Mouse (Mus musculus) heart, embryonic 14.5 days (tissue): ENCODE measurements at regions not wholly inside any gene's neighbourhood (a gene's known extent, or its start where the extent isn't known, plus 50 kb on each side); places are given as distances from the start of the nearest gene placed in this dataset.

ENCODE experiments used
- ATAC-seq: fragments of 200-750 bp; cut with Nextera tagmentation; 2 replicates; pipeline ENCODE4 v1.8.0; 2017; ENCODE audit warnings: low read depth, moderate TSS enrichment; ENCODE audit not compliant: insufficient number of reproducible peaks, insufficient read depth, low FRiP score
- H3K27ac ChIP-seq, 2 experiments: fragments of 200-500 bp in 1 of 2; fragments of 300-500 bp in 1 of 2; sonication (generic) in 1 of 2; replicated peaks in 1 of 2; 2 replicates each; pipeline ENCODE4 v1.5.1; 2012 to 2014; ENCODE audit warnings: low read depth in 2 of 2, low read length in 2 of 2, control low read depth in 1 of 2, mild to moderate bottlenecking in 1 of 2, mixed read lengths in 1 of 2; ENCODE audit not compliant: control insufficient read depth in 1 of 2, insufficient read depth in 1 of 2
- H3K27me3 ChIP-seq: fragments of 300-500 bp; sonication (generic); 2 replicates; pipeline ENCODE4 v1.6.1; 2014; ENCODE audit warnings: mild to moderate bottlenecking, low read length, control low read depth; ENCODE audit not compliant: control insufficient read depth, insufficient read depth
- H3K36me3 ChIP-seq: fragments of 300-500 bp; sonication (generic); 2 replicates; pipeline ENCODE4 v1.6.1; 2014; ENCODE audit warnings: mild to moderate bottlenecking, control low read depth, low read length, mixed read lengths; ENCODE audit not compliant: control insufficient read depth, insufficient read depth
- H3K4me1 ChIP-seq, 2 experiments: fragments of 200-500 bp in 1 of 2; fragments of 300-500 bp in 1 of 2; sonication (generic) in 1 of 2; 2 replicates each; pipeline ENCODE4 v1.6.1; 2012 to 2014; ENCODE audit warnings: low read length in 2 of 2, control low read depth in 1 of 2, mixed read lengths in 1 of 2; ENCODE audit not compliant: control insufficient read depth in 2 of 2, insufficient read depth in 2 of 2
- H3K4me2 ChIP-seq: fragments of 300-500 bp; sonication (generic); 2 replicates; pipeline ENCODE4 v1.6.1; 2014; ENCODE audit warnings: mild to moderate bottlenecking, low read length
- H3K4me3 ChIP-seq, 2 experiments: fragments of 200-500 bp in 1 of 2; fragments of 300-500 bp in 1 of 2; sonication (generic) in 1 of 2; 2 replicates each; pipeline ENCODE4 v1.5.1; 2012 to 2014; ENCODE audit warnings: low read length in 2 of 2, mild to moderate bottlenecking in 2 of 2, control low read depth in 1 of 2, low read depth in 1 of 2, moderate library complexity in 1 of 2; ENCODE audit not compliant: control insufficient read depth in 1 of 2, insufficient read depth in 1 of 2
- H3K9ac ChIP-seq: fragments of 300-500 bp; sonication (generic); 2 replicates; pipeline ENCODE4 v1.6.1; 2014; ENCODE audit warnings: mild to moderate bottlenecking, low read length
- H3K9me3 ChIP-seq: fragments of 300-500 bp; sonication (generic); 2 replicates; pipeline ENCODE4 v1.6.1; 2016; ENCODE audit warnings: low read length, control low read depth; ENCODE audit not compliant: control insufficient read depth
- WGBS: fragments of 180-500 bp; shearing (Covaris S2); extraction: QIAGEN DNeasy Blood & Tissue Kit; methylation state at CpG from one replicate; pipeline ENCODE4 v1.1.7; 2014; 5-methylcytosine and 5-hydroxymethylcytosine counted together

- Histone ChIP-seq H3K4me2 (no peak overlapping the region), H3K4me3 (no peak overlapping the region), H3K36me3 (no peaks in the 10 kb centered on the region), H3K4me1 (peaks cover 4 to 9% of the 10 kb centered on the region in 2 experiments; a peak in 3 of 4 replicates), H3K27me3 (no peaks in the 10 kb centered on the region), H3K9ac (no peak overlapping the region), H3K9me3 (no peaks in the 10 kb centered on the region), H3K27ac (no peak overlapping the region)
- ATAC-seq, result no peak
- 83% methylated on average over 6 of the region's 6 CpGs for WGBS
These were observed 117.7 kb upstream of the Hs3st3a1 start for GRCm38 (mm10) chr11:64317458-64317857.

- H3K36me3 ChIP-seq, result no peaks in the 10 kb centered on the region
- ATAC-seq, result no peak
- WGBS, result 68% methylated on average over 5 of the region's 5 CpGs
These were observed 120.1 kb upstream of the Hs3st3a1 start for GRCm38 (mm10) chr11:64314997-64315396.

GRCm38 (mm10) chr11:64313241-64313640 is 121.9 kb upstream of the Hs3st3a1 start:
- Histone ChIP-seq H3K27me3 (no peaks in the 10 kb centered on the region), H3K36me3 (no peaks in the 10 kb centered on the region), H3K4me3 (no peak overlapping the region), H3K4me2 (no peak overlapping the region), H3K9me3 (no peaks in the 10 kb centered on the region), H3K9ac (no peak overlapping the region), H3K4me1 (no peaks in the 10 kb centered on the region), H3K27ac (no peak overlapping the region)
- no peak for ATAC-seq
- 66% methylated on average over 5 of the region's 5 CpGs for WGBS

More at GRCm38 (mm10) chr11:64314997-64315396, 120.1 kb upstream of the Hs3st3a1 start:
- H3K9ac ChIP-seq, result no peak overlapping the region
- H3K4me2 ChIP-seq, result no peak overlapping the region
- H3K4me3 ChIP-seq, result no peak overlapping the region
- no peaks in the 10 kb centered on the region for H3K27me3 ChIP-seq
- H3K9me3 ChIP-seq, result no peaks in the 10 kb centered on the region
- H3K27ac ChIP-seq, result no peak overlapping the region
- no peaks in the 10 kb centered on the region for H3K4me1 ChIP-seq

GRCm38 (mm10) chr11:64309881-64310280 is 125.3 kb upstream of the Hs3st3a1 start:
- Histone ChIP-seq H3K9ac (no peak overlapping the region), H3K36me3 (no peaks in the 10 kb centered on the region), H3K27ac (no peak overlapping the region), H3K27me3 (no peaks in the 10 kb centered on the region), H3K4me3 (no peak overlapping the region), H3K4me1 (no peaks in the 10 kb centered on the region), H3K9me3 (no peaks in the 10 kb centered on the region), H3K4me2 (no peak overlapping the region)
- no peak for ATAC-seq

- Histone ChIP-seq H3K9ac (no peak overlapping the region), H3K4me2 (no peak overlapping the region), H3K9me3 (no peaks in the 10 kb centered on the region), H3K27ac (no peak overlapping the region), H3K36me3 (no peaks in the 10 kb centered on the region), H3K4me3 (no peak overlapping the region), H3K4me1 (no peaks in the 10 kb centered on the region), H3K27me3 (peaks cover 11% of the 10 kb centered on the region; the same call in 1 of the 2 replicates)
- no peak for ATAC-seq
- WGBS, result 19% methylated on average over 5 of the region's 5 CpGs
These were observed 137.3 kb upstream of the Hs3st3a1 start for GRCm38 (mm10) chr11:64297825-64298224.

- no peak overlapping the region for H3K4me2 ChIP-seq
- no peaks in the 10 kb centered on the region for H3K4me1 ChIP-seq
- no peak for ATAC-seq
- H3K27me3 ChIP-seq, result no peaks in the 10 kb centered on the region
- WGBS, result 84% methylated on average over 3 of the region's 3 CpGs
- no peaks in the 10 kb centered on the region for H3K9me3 ChIP-seq
- no peak overlapping the region for H3K4me3 ChIP-seq
- no peaks in the 10 kb centered on the region for H3K36me3 ChIP-seq
- no peak overlapping the region for H3K27ac ChIP-seq
- H3K9ac ChIP-seq, result no peak overlapping the region
These were observed 146.9 kb upstream of the Hs3st3a1 start for GRCm38 (mm10) chr11:64288236-64288635.

- H3K4me2 ChIP-seq, result no peak overlapping the region
- ATAC-seq, result no peak
These were observed 147.6 kb upstream of the Hs3st3a1 start for GRCm38 (mm10) chr11:64287499-64287898.

GRCm38 (mm10) chr11:64281781-64282180 is 153.4 kb upstream of the Hs3st3a1 start:
- Histone ChIP-seq H3K4me2 (no peak overlapping the region), H3K9me3 (no peaks in the 10 kb centered on the region), H3K4me1 (0 out of 4 replicates have a peak, but pooled peaks cover 0 to 4% of the 10 kb centered on the region in 2 experiments), H3K9ac (no peak overlapping the region), H3K4me3 (no peak overlapping the region), H3K27ac (no peak overlapping the region), H3K27me3 (no peaks in the 10 kb centered on the region), H3K36me3 (no peaks in the 10 kb centered on the region)
- no peak for ATAC-seq
- WGBS, result 76% methylated on average over 4 of the region's 4 CpGs

More at GRCm38 (mm10) chr11:64287499-64287898, 147.6 kb upstream of the Hs3st3a1 start:
- Histone ChIP-seq H3K9ac (no peak overlapping the region), H3K9me3 (no peaks in the 10 kb centered on the region), H3K27me3 (no peaks in the 10 kb centered on the region), H3K4me1 (no peaks in the 10 kb centered on the region), H3K4me3 (no peak overlapping the region), H3K36me3 (no peaks in the 10 kb centered on the region), H3K27ac (no peak overlapping the region)
